Mouse (Mus musculus) kidney, embryonic 14.5 days (tissue): Measurements from ENCODE around the gene Usp7. TPM values are rescaled to one million over a fixed set of nuclear protein-coding genes. Genes with fewer than 3 reads are reported as not detected.
"Not testable (repeated sequence)": the region's sequence is repeated elsewhere in the genome, so short reads cannot be mapped to it uniquely, and the experiment has no call there.

Experiments used
- ATAC-seq: fragments of 200-750 bp; cut with Nextera tagmentation; 2 replicates; pipeline ENCODE4 v1.8.0; 2017; ENCODE audit warnings: moderate number of reproducible peaks, mild to moderate bottlenecking, moderate TSS enrichment, moderate library complexity; ENCODE audit not compliant: low FRiP score, low TSS enrichment
- H3K27ac ChIP-seq: fragments of 300-500 bp; sonication (generic); 2 replicates; pipeline ENCODE4 v1.5.1; 2014; ENCODE audit warnings: low read depth, mild to moderate bottlenecking, low read length, moderate library complexity, mixed read lengths
- H3K27me3 ChIP-seq: fragments of 300-500 bp; sonication (generic); 2 replicates; pipeline ENCODE4 v1.6.1; 2014; ENCODE audit warnings: mild to moderate bottlenecking, low read length; ENCODE audit not compliant: control insufficient read depth, insufficient read depth
- H3K36me3 ChIP-seq: fragments of 300-500 bp; sonication (generic); 2 replicates; pipeline ENCODE4 v1.6.1; 2014; ENCODE audit warnings: low read length, mixed read lengths; ENCODE audit not compliant: control insufficient read depth, insufficient read depth
- H3K4me1 ChIP-seq: fragments of 300-500 bp; sonication (generic); 2 replicates; pipeline ENCODE4 v1.6.1; 2014; ENCODE audit warnings: low read length, mixed read lengths; ENCODE audit not compliant: control insufficient read depth, insufficient read depth
- H3K4me2 ChIP-seq: fragments of 300-500 bp; sonication (generic); replicated peaks from 2 replicates; pipeline ENCODE4 v1.6.1; 2014; ENCODE audit warnings: low read depth, mild to moderate bottlenecking, low read length
- H3K4me3 ChIP-seq: fragments of 300-500 bp; sonication (generic); 2 replicates; pipeline ENCODE4 v1.5.1; 2014; ENCODE audit warnings: mild to moderate bottlenecking, low read length
- H3K9ac ChIP-seq: fragments of 300-500 bp; sonication (generic); 2 replicates; pipeline ENCODE4 v1.6.1; 2014; ENCODE audit warnings: low read depth, mild to moderate bottlenecking, low read length, moderate library complexity
- H3K9me3 ChIP-seq: fragments of 300-500 bp; sonication (generic); 2 replicates; pipeline ENCODE4 v1.6.1; 2016; ENCODE audit warnings: low read length; ENCODE audit not compliant: control insufficient read depth
- WGBS: fragments of 180-500 bp; shearing (Covaris S2); extraction: QIAGEN DNeasy Blood & Tissue Kit; methylation state at CpG from one replicate; pipeline ENCODE4 v1.1.7; 2014; 5-methylcytosine and 5-hydroxymethylcytosine counted together
- polyA plus RNA-seq: library from polyadenylated mRNA; unstranded; fragments of >200 nt; fragmentation: Nextera tagmentation; extraction: Ambion mirVana; gene quantifications from 2 replicates; pipeline ENCODE4 v1.2.1, GENCODE M21; 2014

The Usp7 gene
- polyA plus RNA-seq, 1 experiment from 2014 or later: 61.4 TPM

- 88% methylated on average over 11 of the region's 11 CpGs for WGBS
- no peak overlapping the region for H3K4me2 ChIP-seq
- H3K4me1 ChIP-seq: no peaks in the 10 kb centered on the region
- H3K36me3 ChIP-seq: no peaks in the 10 kb centered on the region
- no peak overlapping the region for H3K9ac ChIP-seq
- H3K9me3 ChIP-seq: no peaks in the 10 kb centered on the region
- ATAC-seq: no peak
- H3K27ac ChIP-seq: no peak overlapping the region
- no peaks in the 10 kb centered on the region for H3K27me3 ChIP-seq
- no peak overlapping the region for H3K4me3 ChIP-seq
Measured at GRCm38 (mm10) chr16:8776634-8777033, 15.5 kb downstream of the Usp7 start.

GRCm38 (mm10) chr16:8771086-8771485 lies 21.0 kb downstream of the Usp7 start:
- ATAC-seq: no peak
- H3K36me3 ChIP-seq: no peaks in the 10 kb centered on the region
- no peaks in the 10 kb centered on the region for H3K27me3 ChIP-seq
- H3K9me3 ChIP-seq: no peaks in the 10 kb centered on the region
- no peak overlapping the region for H3K4me3 ChIP-seq
- H3K4me1 ChIP-seq: no peaks in the 10 kb centered on the region
- H3K27ac ChIP-seq: no peak overlapping the region
- no peak overlapping the region for H3K9ac ChIP-seq
- no peak overlapping the region for H3K4me2 ChIP-seq
- WGBS: 48% methylated on average over 4 of the region's 4 CpGs

- not testable (repeated sequence) for H3K4me1 ChIP-seq, H3K4me2 ChIP-seq, H3K27ac ChIP-seq, H3K9me3 ChIP-seq, H3K27me3 ChIP-seq, ATAC-seq, H3K36me3 ChIP-seq, H3K9ac ChIP-seq, H3K4me3 ChIP-seq
- 60% methylated on average over 8 of the region's 8 CpGs for WGBS
Measured at GRCm38 (mm10) chr16:8770342-8770741, 21.8 kb downstream of the Usp7 start.

- H3K9ac ChIP-seq: no peak overlapping the region
- H3K27me3 ChIP-seq: no peaks in the 10 kb centered on the region
- no peak for ATAC-seq
- no peak overlapping the region for H3K4me3 ChIP-seq
- no peaks in the 10 kb centered on the region for H3K4me1 ChIP-seq
- no peak overlapping the region for H3K27ac ChIP-seq
- no peak overlapping the region for H3K4me2 ChIP-seq
- H3K36me3 ChIP-seq: no peaks in the 10 kb centered on the region
- WGBS: 61% methylated on average over 4 of the region's 4 CpGs
- no peaks in the 10 kb centered on the region for H3K9me3 ChIP-seq
Measured at GRCm38 (mm10) chr16:8769466-8769865, 22.6 kb downstream of the Usp7 start.

DNA sequence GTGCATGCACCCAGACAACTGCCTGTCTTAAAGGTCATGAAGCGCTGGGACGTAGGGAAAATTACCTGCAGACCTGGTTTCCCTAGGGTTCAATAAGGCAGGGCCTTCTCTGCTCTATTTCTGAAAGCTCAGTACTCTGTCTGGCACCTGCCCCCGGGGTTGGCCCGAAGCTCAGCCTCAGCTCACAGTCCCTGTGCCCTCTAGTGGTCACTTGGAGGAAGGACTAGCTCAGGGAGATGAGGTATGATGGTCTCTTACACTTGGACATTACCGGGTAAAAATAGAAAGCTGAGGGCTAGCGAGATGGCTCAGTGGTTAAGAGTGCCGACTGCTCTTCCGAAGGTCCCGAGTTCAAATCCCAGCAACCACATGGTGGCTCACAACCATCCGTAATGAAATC lies 23.0 kb downstream of the Usp7 start:
- no peak overlapping the region for H3K9ac ChIP-seq
- no peak overlapping the region for H3K27ac ChIP-seq
- 15% methylated on average over 10 of the region's 10 CpGs for WGBS
- H3K4me2 ChIP-seq: no peak overlapping the region
- H3K4me3 ChIP-seq: no peak overlapping the region
- no peaks in the 10 kb centered on the region for H3K36me3 ChIP-seq
- no peaks in the 10 kb centered on the region for H3K4me1 ChIP-seq
- peak; percentile 67 for ATAC-seq
- no peaks in the 10 kb centered on the region for H3K27me3 ChIP-seq
- no peaks in the 10 kb centered on the region for H3K9me3 ChIP-seq

DNA sequence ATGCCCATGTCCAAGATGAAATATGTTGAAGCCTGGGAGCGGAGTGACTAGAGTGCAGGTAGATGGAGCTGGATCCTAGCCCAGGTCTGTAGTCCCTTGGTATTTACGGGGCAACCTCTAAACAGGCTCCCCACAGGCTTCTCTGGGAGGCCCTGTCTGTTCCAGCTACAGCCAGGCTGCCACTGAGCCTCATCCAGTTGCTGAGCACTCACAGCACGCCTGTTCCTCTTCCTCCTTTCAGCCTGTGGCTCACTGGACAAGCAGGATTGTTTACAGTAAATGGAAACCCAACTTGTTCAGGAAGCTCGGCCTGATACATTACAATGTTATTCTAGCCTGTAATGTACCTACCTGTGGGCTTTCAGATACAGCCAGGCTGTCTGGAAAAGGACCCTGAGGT lies 23.5 kb downstream of the Usp7 start:
- Histone ChIP-seq H3K4me1 (no peaks in the 10 kb centered on the region), H3K36me3 (no peaks in the 10 kb centered on the region), H3K4me2 (no peak overlapping the region), H3K9me3 (no peaks in the 10 kb centered on the region), H3K4me3 (no peak overlapping the region), H3K27me3 (no peaks in the 10 kb centered on the region), H3K9ac (no peak overlapping the region), H3K27ac (no peak overlapping the region)
- WGBS: 48% methylated on average over 4 of the region's 4 CpGs
- ATAC-seq: peak; percentile 32

GRCm38 (mm10) chr16:8768071-8768470 lies 24.0 kb downstream of the Usp7 start:
- no peak overlapping the region for H3K4me3 ChIP-seq
- H3K4me1 ChIP-seq: no peaks in the 10 kb centered on the region
- no peaks in the 10 kb centered on the region for H3K36me3 ChIP-seq
- no peak overlapping the region for H3K4me2 ChIP-seq
- 0 out of 2 replicates have a peak, but pooled peaks have one; percentile 13 for ATAC-seq
- H3K27me3 ChIP-seq: no peaks in the 10 kb centered on the region
- no peak overlapping the region for H3K9ac ChIP-seq
- 83% methylated on average over 4 of the region's 4 CpGs for WGBS
- H3K9me3 ChIP-seq: no peaks in the 10 kb centered on the region
- no peak overlapping the region for H3K27ac ChIP-seq

- H3K27me3 ChIP-seq: no peaks in the 10 kb centered on the region
- no peaks in the 10 kb centered on the region for H3K4me1 ChIP-seq
- H3K4me2 ChIP-seq: no peak overlapping the region
- no peaks in the 10 kb centered on the region for H3K9me3 ChIP-seq
- H3K36me3 ChIP-seq: no peaks in the 10 kb centered on the region
- H3K4me3 ChIP-seq: no peak overlapping the region
- ATAC-seq: no peak
- no peak overlapping the region for H3K9ac ChIP-seq
- 82% methylated on average over 11 of the region's 11 CpGs for WGBS
- H3K27ac ChIP-seq: no peak overlapping the region
Measured at GRCm38 (mm10) chr16:8767133-8768052, 24.7 kb downstream of the Usp7 start.

DNA sequence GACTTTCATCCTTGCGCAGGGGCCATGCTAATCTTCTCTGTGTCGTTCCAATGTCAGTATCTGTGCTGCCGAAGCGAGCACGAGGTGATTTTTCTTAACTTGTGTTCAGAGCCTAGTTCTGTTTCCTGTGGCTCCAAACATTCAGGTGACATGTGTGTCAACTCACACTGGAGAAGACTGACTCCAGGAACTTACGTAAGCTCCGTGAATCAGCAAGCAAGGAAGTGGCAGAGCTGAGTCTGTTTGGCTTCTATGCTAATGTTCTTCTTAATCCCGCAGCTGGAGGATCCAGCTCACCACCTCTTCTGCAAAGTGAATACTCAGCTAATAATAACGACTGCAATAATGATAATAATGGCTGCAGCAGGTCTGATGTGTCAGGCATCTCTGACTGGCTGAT lies 25.9 kb downstream of the Usp7 start:
- Histone ChIP-seq H3K27me3 (no peaks in the 10 kb centered on the region), H3K9ac (no peak overlapping the region), H3K4me3 (no peak overlapping the region), H3K36me3 (no peaks in the 10 kb centered on the region), H3K4me1 (no peaks in the 10 kb centered on the region), H3K4me2 (no peak overlapping the region), H3K9me3 (no peaks in the 10 kb centered on the region), H3K27ac (no peak overlapping the region)
- 64% methylated on average over 9 of the region's 9 CpGs for WGBS
- ATAC-seq: no peak
